Mouse (Mus musculus) central nervous system, embryonic 14 days (tissue): Measurements from ENCODE around the gene Gm9611. TPM values are rescaled to one million over a fixed set of nuclear protein-coding genes. Genes with fewer than 3 reads are reported as not detected.

ENCODE experiments used
- polyA plus RNA-seq: library from polyadenylated mRNA; depleted of rRNA; stranded (reverse); fragments of >200 nt; gene quantifications from 2 replicates; pipeline ENCODE4 v1.2.3, GENCODE M21; 2012; rRNA removed

Gene Gm9611
- not detected in 2 replicates for polyA plus RNA-seq

DNA sequence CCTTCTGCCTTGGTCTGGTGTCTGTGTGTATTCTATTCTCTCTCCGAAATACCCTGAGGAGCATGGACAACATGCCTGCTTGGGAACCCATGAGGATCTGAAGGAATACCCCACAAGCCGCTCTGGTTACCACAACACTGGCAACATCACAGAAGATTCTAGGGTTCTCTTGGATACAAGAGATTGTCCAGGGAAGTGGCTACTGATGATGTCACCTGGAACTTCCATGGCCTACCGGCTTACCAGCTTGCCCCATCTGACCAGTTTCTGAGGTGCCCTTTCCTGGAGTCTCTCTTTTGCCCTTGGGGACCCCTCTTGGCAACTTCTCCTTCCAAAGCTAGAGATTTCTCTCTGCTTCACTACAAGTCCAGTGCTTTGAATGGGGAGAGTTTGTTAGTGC is at the start of gene Gm9611:
Gm9611 (minus strand) TSS at position 101 of the 400 bp plus-strand sequence.

DNA sequence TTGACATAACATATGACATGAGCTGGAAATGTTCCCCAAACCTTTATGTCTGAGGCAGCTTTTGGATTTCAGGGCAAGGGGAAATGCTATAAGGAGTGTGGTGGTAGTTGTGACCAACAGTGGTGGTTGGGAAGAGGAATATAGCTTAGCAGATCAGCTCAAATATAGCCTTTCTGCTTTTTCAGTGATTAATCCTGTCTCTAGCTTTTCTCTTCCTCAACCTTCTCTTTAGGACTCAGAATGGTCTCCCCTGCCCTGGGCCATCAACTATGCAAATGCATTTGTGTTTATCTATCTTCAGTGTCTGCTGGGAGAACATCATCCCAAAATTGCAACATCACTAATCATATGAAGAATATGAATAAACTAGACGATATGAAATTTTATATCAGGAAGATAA is 12.8 kb upstream of the Gm9611 start, which contains the start of gene Gm7995:
Gm7995 (plus strand) TSS at position 301 of the 400 bp plus-strand sequence.

DNA sequence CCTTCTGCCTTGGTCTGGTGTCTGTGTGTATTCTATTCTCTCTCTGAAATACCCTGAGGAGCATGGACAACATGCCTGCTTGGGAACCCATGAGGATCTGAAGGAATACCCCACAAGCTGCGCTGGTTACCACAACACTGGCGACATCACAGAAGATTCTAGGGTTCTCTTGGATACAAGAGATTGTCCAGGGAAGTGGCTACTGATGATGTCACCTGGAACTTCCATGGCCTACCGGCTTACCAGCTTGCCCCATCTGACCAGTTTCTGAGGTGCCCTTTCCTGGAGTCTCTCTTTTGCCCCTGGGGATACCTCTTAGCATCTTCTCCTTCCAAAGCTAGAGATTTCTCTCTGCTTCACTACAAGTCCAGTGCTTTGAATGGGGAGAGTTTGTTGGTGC is 37.2 kb downstream of the Gm9611 start, which contains the start of gene Gm17026:
Gm17026 (minus strand) TSS at position 101 of the 400 bp plus-strand sequence.

Other genes with a start within 250 kb of the Gm9611 start
- gene Gm7951, start 180.0 kb downstream of the Gm9611 start, polyA plus RNA-seq: not detected in 2 replicates
- not detected in 2 replicates for gene Gm17027, start 134.7 kb downstream of the Gm9611 start, polyA plus RNA-seq
- gene Gm3573, start 106.6 kb downstream of the Gm9611 start, polyA plus RNA-seq: not detected in 2 replicates
- not detected in 2 replicates for gene Gm17026, start 37.3 kb downstream of the Gm9611 start, polyA plus RNA-seq
- not detected in 2 replicates for gene Gm7995, start 12.9 kb upstream of the Gm9611 start, polyA plus RNA-seq
- gene Gm8005, start 142.3 kb upstream of the Gm9611 start, polyA plus RNA-seq: not detected in 2 replicates
- gene Gm8011, start 166.5 kb upstream of the Gm9611 start, polyA plus RNA-seq: not detected in 2 replicates
- gene Gm8020, start 205.0 kb upstream of the Gm9611 start, polyA plus RNA-seq: not detected in 2 replicates
- gene Gm8024, start 226.9 kb upstream of the Gm9611 start, polyA plus RNA-seq: not detected in 2 replicates